Mouse (Mus musculus): ENCODE measurements around the gene Max. TPM values are rescaled to one million over a fixed set of nuclear protein-coding genes. Genes with fewer than 3 reads are reported as not detected.

Max gene
- total and polyA plus RNA-seq, 3 experiments: 48.2 to 356 (median 164) TPM

DNA sequence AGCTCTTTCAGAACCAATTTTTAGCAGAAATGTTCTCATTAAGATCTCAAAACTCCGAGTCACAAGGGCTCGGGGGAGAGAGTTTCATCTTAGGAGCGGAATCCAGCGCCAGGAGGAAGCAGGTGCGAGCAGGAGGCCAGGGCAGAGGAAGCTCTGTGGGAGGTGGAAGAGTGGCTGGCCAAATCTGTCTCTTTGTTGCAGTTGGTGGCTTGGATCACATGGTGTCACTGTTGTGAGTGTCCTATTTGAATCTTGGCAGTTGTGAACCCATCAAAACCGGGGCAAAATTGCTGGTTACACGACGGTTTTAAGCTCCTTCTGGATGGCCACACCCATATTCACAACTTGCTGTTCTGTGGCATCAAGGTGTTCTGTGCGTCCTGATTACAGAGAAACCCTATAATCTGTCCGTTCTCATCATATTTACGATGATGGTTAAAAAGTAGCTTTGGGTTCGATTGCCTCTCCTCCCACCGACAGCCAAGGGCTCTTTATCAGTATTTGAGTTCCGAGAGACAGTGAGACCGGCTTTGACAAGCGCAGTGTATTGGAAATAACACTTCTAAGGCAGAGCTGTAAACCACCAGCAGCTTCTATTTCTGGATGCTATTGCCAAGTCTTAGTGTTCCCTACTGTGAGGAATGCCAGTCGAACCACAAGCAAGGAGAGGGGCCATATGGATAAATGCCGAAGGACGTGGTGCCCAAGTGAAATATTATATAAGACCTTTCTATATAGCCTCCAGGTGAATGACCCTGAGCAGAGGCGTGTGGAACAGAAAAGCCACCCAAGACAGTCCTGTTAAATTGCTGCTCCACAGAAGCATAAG lies 47.4 kb upstream of the Max start (continued):
- TF ChIP-seq GABPA (IDR thresholded peaks at IDR 0.05; ENCODE audit: low read depth, low read length) (no peak), ELF1 (IDR thresholded peaks at IDR 0.05; ENCODE audit: low read depth, low read length) (no peak), POLR2AphosphoS2 (IDR thresholded peaks at IDR 0.05; ENCODE audit: low read length) (no peak), E2F4 (IDR thresholded peaks at IDR 0.05; ENCODE audit: borderline replicate concordance, low read depth, low read length) (no peak), RAD21 (IDR thresholded peaks at IDR 0.05; ENCODE audit: low read depth, low read length) (peak; percentile 68)

DNA sequence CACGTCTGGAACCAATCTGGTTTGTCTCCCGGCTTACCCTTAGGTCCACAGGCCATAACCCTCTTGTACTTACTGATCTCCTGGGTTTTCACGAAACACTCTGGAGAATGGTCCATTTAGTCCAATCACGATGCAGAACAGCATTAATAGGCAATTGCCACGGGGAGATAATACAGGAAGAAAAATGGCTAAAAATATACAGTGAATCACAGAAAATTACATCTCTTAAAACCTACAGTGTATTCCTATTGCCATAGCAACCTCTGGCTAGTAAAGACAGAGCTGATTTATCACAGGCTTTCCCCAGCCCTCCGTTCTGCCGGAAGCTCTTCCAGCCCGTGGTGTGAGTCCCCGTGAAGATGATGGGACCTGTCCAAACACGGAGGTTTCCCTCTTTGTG lies 42.9 kb upstream of the Max start:
- H3K36me3 ChIP-seq (ENCODE audit: control insufficient read depth in 1 of 2, insufficient read depth in 2 of 2, low read length in 2 of 2): peaks cover 0 to 26% of the 10 kb centered on the region in 2 experiments; a peak in 2 of 4 replicates
- DNase-seq (ENCODE audit: low read depth, low spot score): no peak
- peaks cover 10 to 35% of the 10 kb centered on the region in 2 experiments for H3K4me1 ChIP-seq (ENCODE audit: control insufficient read depth in 1 of 2, insufficient read depth in 2 of 2, low read length in 2 of 2)
- no peaks in the 10 kb centered on the region for H3K79me2 ChIP-seq (ENCODE audit: control insufficient read depth, insufficient read depth, low read length, poor library complexity)
- H3K9me3 ChIP-seq (replicated peaks; ENCODE audit: insufficient read depth, low read length): no peaks in the 10 kb centered on the region
- TF ChIP-seq MAZ (IDR thresholded peaks at IDR 0.05; ENCODE audit: low read depth, low read length): no peak
- no peak for TF ChIP-seq MEF2A (IDR thresholded peaks at IDR 0.05; ENCODE audit: extremely low read depth, insufficient replicate concordance, low read depth, low read length, poor library complexity, severe bottlenecking)
- no peak for TF ChIP-seq MAFK (IDR thresholded peaks at IDR 0.05; ENCODE audit: borderline replicate concordance, low read depth, low read length)
- TF ChIP-seq ELF1 (IDR thresholded peaks at IDR 0.05; ENCODE audit: low read depth, low read length): no peak
- no peak for TF ChIP-seq USF1 (IDR thresholded peaks at IDR 0.05; ENCODE audit: low read depth, low read length)
- no peak for TF ChIP-seq RAD21 (IDR thresholded peaks at IDR 0.05; ENCODE audit: low read depth, low read length)
- no peak for TF ChIP-seq ZMIZ1 (IDR thresholded peaks at IDR 0.05; ENCODE audit: low read depth, low read length)
- TF ChIP-seq MAX (IDR thresholded peaks at IDR 0.05; ENCODE audit: low read length): no peak
- TF ChIP-seq HCFC1 (IDR thresholded peaks at IDR 0.05; ENCODE audit: low read depth, low read length): no peak
- no peak for TF ChIP-seq NRF1 (IDR thresholded peaks at IDR 0.05; ENCODE audit: insufficient read depth, low read depth, low read length, poor library complexity, severe bottlenecking)
- no peak for TF ChIP-seq JUND (IDR thresholded peaks at IDR 0.05; ENCODE audit: low read depth, low read length)
- no peak for TF ChIP-seq POLR2A (IDR thresholded peaks at IDR 0.05; ENCODE audit: control insufficient read depth in 1 of 2, insufficient read depth in 1 of 2, low read depth in 1 of 2, low read length in 2 of 2, poor library complexity in 1 of 2)
- no peak for TF ChIP-seq ETS1 (IDR thresholded peaks at IDR 0.05; ENCODE audit: low read depth, low read length)
- no peak for TF ChIP-seq ZKSCAN1 (IDR thresholded peaks at IDR 0.05; ENCODE audit: low read depth, low read length)
- no peak for TF ChIP-seq RCOR1 (IDR thresholded peaks at IDR 0.05; ENCODE audit: low read depth, low read length)
- no peak for TF ChIP-seq ZNF384 (IDR thresholded peaks at IDR 0.05; ENCODE audit: low read depth, low read length)
- TF ChIP-seq ZC3H11A (IDR thresholded peaks at IDR 0.05; ENCODE audit: low read depth, low read length): no peak
- TF ChIP-seq UBTF (IDR thresholded peaks at IDR 0.05; ENCODE audit: borderline replicate concordance, insufficient read depth, low read depth, low read length): no peak
- H3K4me3 ChIP-seq (ENCODE audit: control insufficient read depth in 1 of 2, insufficient read depth in 1 of 2, low read depth in 2 of 2, low read length in 2 of 2): no peak overlapping the region
- H3K27me3 ChIP-seq (ENCODE audit: control insufficient read depth in 1 of 2, insufficient read depth in 2 of 2, low read length in 2 of 2): no peaks in the 10 kb centered on the region
- no peak overlapping the region for H3K27ac ChIP-seq (ENCODE audit: control insufficient read depth, low read depth, low read length)
- H3K9ac ChIP-seq (ENCODE audit: control insufficient read depth, low read depth, low read length, poor library complexity, severe bottlenecking): no peak overlapping the region

Measured in MEL (cell line).